Mouse (Mus musculus) CH12.LX (cell line): Measurements from ENCODE around the gene Rps25. TPM values are rescaled to one million over a fixed set of nuclear protein-coding genes. Genes with fewer than 3 reads are reported as not detected.
A peak's percentile ranks its signal among the peaks of the same experiment; 100 is the strongest.

Source experiments
- DNase-seq: peaks from one replicate; pipeline ENCODE4 v3.0.0-alpha.2; 2013; ENCODE audit errors: extremely low read depth
- H3K27ac ChIP-seq: 2 replicates; pipeline ENCODE4 v1.5.1; 2012; ENCODE audit warnings: low read depth, mild to moderate bottlenecking, control low read depth, moderate library complexity; ENCODE audit not compliant: insufficient read depth
- H3K27me3 ChIP-seq: replicated peaks from 2 replicates; pipeline ENCODE3; 2012; ENCODE audit warnings: inconsistent platforms
- H3K36me3 ChIP-seq, 2 experiments: replicated peaks in 1 of 2; 2 replicates each; pipeline versions ENCODE3 to v1.6.1; 2012; ENCODE audit warnings: inconsistent platforms in 1 of 2, low read length in 1 of 2, mild to moderate bottlenecking in 1 of 2, mixed read lengths in 1 of 2, moderate library complexity in 1 of 2; ENCODE audit not compliant: control insufficient read depth in 1 of 2, insufficient read depth in 1 of 2
- H3K4me1 ChIP-seq, 2 experiments: 2 replicates each; pipeline ENCODE4 v1.6.1; 2012; ENCODE audit warnings: inconsistent platforms in 1 of 2, moderate library complexity in 1 of 2; ENCODE audit not compliant: insufficient read depth in 2 of 2, control insufficient read depth in 1 of 2
- H3K4me2 ChIP-seq: 2 replicates; pipeline ENCODE4 v1.6.1; 2012; ENCODE audit warnings: low read depth, mild to moderate bottlenecking, control low read depth; ENCODE audit not compliant: poor library complexity, insufficient read depth, severe bottlenecking
- H3K4me3 ChIP-seq, 3 experiments: fragments of 150-350 bp in 1 of 3; sonication (generic) in 1 of 3; replicated peaks in 1 of 3; 2 replicates each; pipeline versions ENCODE3 to v1.5.1; 2011 to 2012; ENCODE audit warnings: low read depth in 2 of 3, low read length in 2 of 3, mild to moderate bottlenecking in 2 of 3, moderate library complexity in 2 of 3, control low read depth in 1 of 3, improper control_type of control experiment in 1 of 3, inconsistent platforms in 1 of 3, mixed read lengths in 1 of 3; ENCODE audit not compliant: poor library complexity in 1 of 3
- H3K79me2 ChIP-seq: replicated peaks from 2 replicates; pipeline ENCODE4 v1.6.1; 2012; ENCODE audit warnings: mild to moderate bottlenecking, moderate library complexity; ENCODE audit not compliant: control insufficient read depth, poor library complexity, insufficient read depth, severe bottlenecking; ENCODE audit errors: extremely low read depth
- H3K9ac ChIP-seq: 2 replicates; pipeline ENCODE4 v1.6.1; 2012; ENCODE audit warnings: low read depth, mild to moderate bottlenecking, control low read depth, moderate library complexity; ENCODE audit not compliant: insufficient read depth
- H3K9me3 ChIP-seq: replicated peaks from 2 replicates; pipeline ENCODE3; 2012; ENCODE audit warnings: low read length, inconsistent platforms, mixed read lengths
- CHD1 ChIP-seq: IDR thresholded peaks from 2 replicates; pipeline ENCODE4 v1.6.1; 2012; ENCODE audit warnings: low read depth, low read length, improper control_type of control experiment, inconsistent platforms
- CHD2 ChIP-seq: IDR thresholded peaks from 2 replicates; pipeline ENCODE4 v1.6.1; 2011; ENCODE audit warnings: low read length, improper control_type of control experiment
- CTCF ChIP-seq, 2 experiments: IDR thresholded peaks in 1 of 2; conservative IDR thresholded peaks in 1 of 2; 2 replicates each; pipeline ENCODE4 v1.5.1; 2011 to 2012; ENCODE audit warnings: low read depth in 2 of 2, low read length in 2 of 2, improper control_type of control experiment in 1 of 2, inconsistent platforms in 1 of 2, mild to moderate bottlenecking in 1 of 2, moderate library complexity in 1 of 2
- EP300 ChIP-seq: IDR thresholded peaks from 2 replicates; pipeline ENCODE4 v1.6.1; 2011; ENCODE audit warnings: low read length, improper control_type of control experiment
- ETS1 ChIP-seq: conservative IDR thresholded peaks from 2 replicates; pipeline ENCODE4 v1.6.1; 2012; ENCODE audit warnings: low read depth, mild to moderate bottlenecking, inconsistent platforms, low read length, improper control_type of control experiment, moderate library complexity
- IRF4 ChIP-seq: IDR thresholded peaks from 2 replicates; pipeline ENCODE4 v1.6.1; 2014; ENCODE audit warnings: low read depth, mild to moderate bottlenecking, inconsistent platforms, low read length, improper control_type of control experiment
- JUND ChIP-seq: conservative IDR thresholded peaks from 2 replicates; pipeline ENCODE4 v1.6.1; 2011; ENCODE audit warnings: low read depth, low read length, improper control_type of control experiment
- MAFK ChIP-seq: IDR thresholded peaks from 2 replicates; pipeline ENCODE4 v1.6.1; 2011; ENCODE audit warnings: low read length, improper control_type of control experiment; ENCODE audit not compliant: insufficient replicate concordance
- MAX ChIP-seq: IDR thresholded peaks from 2 replicates; pipeline ENCODE4 v1.6.1; 2011; ENCODE audit warnings: low read length, improper control_type of control experiment
- MEF2A ChIP-seq: IDR thresholded peaks from 2 replicates; pipeline ENCODE4 v1.6.1; 2014; ENCODE audit warnings: low read depth, mild to moderate bottlenecking, inconsistent platforms, low read length, improper control_type of control experiment, borderline replicate concordance
- MXI1 ChIP-seq: IDR thresholded peaks from 2 replicates; pipeline ENCODE4 v1.6.1; 2011; ENCODE audit warnings: mild to moderate bottlenecking, low read depth, low read length, improper control_type of control experiment
- MYC ChIP-seq: IDR thresholded peaks from 2 replicates; pipeline ENCODE4 v1.6.1; 2011; ENCODE audit warnings: low read depth, mild to moderate bottlenecking, improper control_type of control experiment, low read length
- NELFE ChIP-seq: IDR thresholded peaks from 2 replicates; pipeline ENCODE4 v1.6.1; 2011; ENCODE audit warnings: low read depth, low read length, improper control_type of control experiment
- PAX5 ChIP-seq: IDR thresholded peaks from 2 replicates; pipeline ENCODE4 v1.6.1; 2012; ENCODE audit warnings: low read length, inconsistent platforms, mixed read lengths
- POLR2A ChIP-seq: IDR thresholded peaks from 2 replicates; pipeline ENCODE4 v1.6.1; 2011; ENCODE audit warnings: low read depth, mild to moderate bottlenecking, improper control_type of control experiment, low read length
- POLR2AphosphoS2 ChIP-seq: IDR thresholded peaks from 2 replicates; pipeline ENCODE4 v1.6.1; 2011; ENCODE audit warnings: low read depth, low read length, improper control_type of control experiment
- RCOR1 ChIP-seq: conservative IDR thresholded peaks from 2 replicates; pipeline ENCODE4 v1.6.1; 2012; ENCODE audit warnings: low read depth, mild to moderate bottlenecking, inconsistent platforms, low read length, improper control_type of control experiment
- TBP ChIP-seq: conservative IDR thresholded peaks from 2 replicates; pipeline ENCODE4 v1.6.1; 2011; ENCODE audit warnings: low read depth, low read length, improper control_type of control experiment
- TCF12 ChIP-seq: IDR thresholded peaks from 2 replicates; pipeline ENCODE4 v1.6.1; 2014; ENCODE audit warnings: low read depth, mild to moderate bottlenecking, inconsistent platforms, low read length, improper control_type of control experiment
- USF1 ChIP-seq: IDR thresholded peaks from 2 replicates; pipeline ENCODE4 v1.6.1; 2014; ENCODE audit warnings: low read depth, mild to moderate bottlenecking, inconsistent platforms, low read length, improper control_type of control experiment
- ZC3H11A ChIP-seq: IDR thresholded peaks from 2 replicates; pipeline ENCODE4 v1.6.1; 2012; ENCODE audit warnings: low read depth, mild to moderate bottlenecking, inconsistent platforms, low read length, improper control_type of control experiment
- ZMIZ1 ChIP-seq: IDR thresholded peaks from 2 replicates; pipeline ENCODE4 v1.6.1; 2012; ENCODE audit warnings: low read depth, mild to moderate bottlenecking, inconsistent platforms, low read length, improper control_type of control experiment
- dilution Hi-C: fragments of 300-500 bp; cut with MboI; formaldehyde crosslinking; loops from 2 replicates; pipeline ENCODE4 v1.14.3; 2020; ENCODE audit warnings: low sequenced_read_pairs; ENCODE audit not compliant: extremely low pct_unique_long_range_greater_than_20kb, extremely low pct_ligation_motif_present
- in situ Hi-C: fragments of 300-500 bp; cut with MboI; formaldehyde crosslinking; loops from 3 replicates; pipeline ENCODE4 v1.14.3; 2019; ENCODE audit warnings: low sequenced_read_pairs, low pct_ligation_motif_present, low pct_unique_long_range_greater_than_20kb, mixed read lengths
- polyA plus RNA-seq: library from polyadenylated mRNA; unstranded; fragments of >175 nt; gene quantifications from 2 replicates; pipeline ENCODE4 v1.2.1, GENCODE M21; 2012; ENCODE audit warnings: low read depth; ENCODE audit not compliant: insufficient read length
- total RNA-seq, 2 experiments: library from RNA; depleted of rRNA; stranded (reverse); fragments of 300-350 nt in 1 of 2; fragments of >200 nt in 1 of 2; gene quantifications; 2 replicates each; pipeline ENCODE4 v1.2.3; 2012 to 2014

The Rps25 gene
- total and polyA plus RNA-seq, 3 experiments = 2,535 to 3,378 (median 3,250) TPM

DNA sequence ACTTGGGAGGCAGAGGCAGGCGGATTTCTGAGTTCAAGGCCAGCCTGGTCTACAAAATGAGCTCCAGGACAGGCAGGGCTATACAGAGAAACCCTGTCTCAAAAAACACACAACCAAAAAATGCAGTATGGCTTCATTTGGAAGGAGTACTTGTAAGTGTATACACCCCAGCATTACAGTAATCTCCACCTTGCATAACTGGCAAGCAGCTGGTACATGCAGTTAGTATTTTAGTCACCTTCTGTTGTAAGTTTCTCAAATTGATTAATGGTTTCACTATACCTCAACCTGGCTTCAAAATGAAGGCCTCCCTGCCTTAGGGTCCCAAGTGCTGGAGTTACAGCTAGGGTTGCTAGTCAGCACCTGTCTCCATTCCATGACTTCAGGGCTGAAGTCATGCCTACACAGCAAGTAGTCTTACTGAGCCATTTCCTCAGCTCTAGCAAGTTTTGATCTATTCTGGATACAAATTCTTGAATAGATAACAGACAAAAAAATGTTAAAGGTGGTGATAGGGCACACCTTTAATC is 4.7 kb downstream of the Rps25 start:
- Histone ChIP-seq H3K4me2 (no peak overlapping the region), H3K9me3 (no peaks in the 10 kb centered on the region), H3K4me3 (no peak overlapping the region), H3K36me3 (peaks cover 57 to 77% of the 10 kb centered on the region in 2 experiments), H3K27me3 (no peaks in the 10 kb centered on the region), H3K4me1 (peaks cover 5 to 39% of the 10 kb centered on the region in 2 experiments; a peak in 3 of 4 replicates), H3K9ac (no peak overlapping the region), H3K27ac (no peak overlapping the region), H3K79me2 (peaks cover 26% of the 10 kb centered on the region)
- no peak for DNase-seq
- in situ Hi-C loops = no loop called here
- dilution Hi-C loops = no loop called here
- no peak for TF ChIP-seq MXI1
- 0 out of 2 replicates have a peak, but pooled peaks have one; percentile 22 for TF ChIP-seq ZMIZ1
- no peak for TF ChIP-seq MAFK
- no peak for TF ChIP-seq TCF12
- TF ChIP-seq JUND = no peak
- TF ChIP-seq MEF2A = no peak
- TF ChIP-seq POLR2AphosphoS2 = peak; percentile 39
- TF ChIP-seq NELFE = no peak
- TF ChIP-seq RCOR1 = 0 out of 2 replicates have a peak, but pooled peaks have one; percentile 36
- TF ChIP-seq MYC = no peak
- no peak for TF ChIP-seq CTCF (conservative IDR thresholded peaks at IDR 0.05 in 1 of 2, IDR thresholded peaks at IDR 0.05 in 1 of 2; ENCODE audit: low read depth in 2 of 2, low read length in 2 of 2)
- no peak for TF ChIP-seq PAX5
- TF ChIP-seq ZC3H11A = no peak
- TF ChIP-seq CHD1 = no peak
- TF ChIP-seq POLR2A = 0 out of 2 replicates have a peak, but pooled peaks have one; percentile 11
- TF ChIP-seq ETS1 = no peak
- TF ChIP-seq IRF4 = 0 out of 2 replicates have a peak, but pooled peaks have one; percentile 13
- TF ChIP-seq USF1 = no peak
- TF ChIP-seq MAX = no peak
- no peak; the same call in 1 of the 2 replicates for TF ChIP-seq EP300
- no peak for TF ChIP-seq TBP

DNA sequence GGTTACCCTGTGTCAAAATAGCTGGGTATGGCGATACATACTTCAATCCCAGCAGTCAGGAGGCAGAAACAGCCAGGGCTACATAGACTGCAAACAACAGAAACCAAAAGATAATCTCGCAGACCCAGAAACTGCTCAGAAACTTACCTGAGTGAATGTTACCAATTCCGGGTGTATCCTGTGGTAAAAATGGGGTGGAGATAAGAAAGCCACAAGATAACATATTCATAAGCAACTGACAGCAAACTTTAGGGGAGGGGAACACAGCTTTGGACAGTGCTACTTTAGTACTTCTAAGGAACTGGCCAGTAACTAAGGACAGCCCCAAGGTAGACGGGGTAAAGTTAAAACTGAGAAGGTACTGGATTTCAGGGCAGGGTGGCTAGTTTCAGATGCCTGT is 5.4 kb downstream of the Rps25 start:
- no peak overlapping the region for H3K27ac ChIP-seq
- no peak overlapping the region for H3K4me3 ChIP-seq
- peaks cover 57 to 77% of the 10 kb centered on the region in 2 experiments for H3K36me3 ChIP-seq
- dilution Hi-C loops (no loop called here), in situ Hi-C loops (no loop called here)
- no peaks in the 10 kb centered on the region for H3K9me3 ChIP-seq
- no peaks in the 10 kb centered on the region for H3K27me3 ChIP-seq
- H3K9ac ChIP-seq = no peak overlapping the region
- peaks cover 5 to 43% of the 10 kb centered on the region in 2 experiments; a peak in 3 of 4 replicates for H3K4me1 ChIP-seq
- no peak overlapping the region for H3K4me2 ChIP-seq
- DNase-seq = no peak
- H3K79me2 ChIP-seq = peaks cover 26% of the 10 kb centered on the region
- TF ChIP-seq ZMIZ1 (peak; percentile 58), USF1 (no peak), POLR2AphosphoS2 (peak; percentile 47), JUND (no peak), CHD2 (peak; percentile 62; the same call in 1 of the 2 replicates)
